Mouse (Mus musculus) spleen, adult 18-20 months (tissue): ENCODE measurements at regions not wholly inside any gene's neighbourhood (a gene's known extent, or its start where the extent isn't known, plus 50 kb on each side); places are given as distances from the start of the nearest gene placed in this dataset.

Experiments used
- DNase-seq, 2 experiments: peaks; one replicate each; pipeline ENCODE4 v3.0.0; 2022; ENCODE audit warnings: mixed read lengths in 2 of 2

- no peak for DNase-seq
Measured at GRCm38 (mm10) chr12:35607652-35608051, 72.8 kb upstream of the Ahr start.

GRCm38 (mm10) chr12:35603742-35604141, 68.9 kb upstream of the Ahr start:
- DNase-seq: no peak

GRCm38 (mm10) chr12:35602589-35602988, 67.8 kb upstream of the Ahr start:
- no peak for DNase-seq

GRCm38 (mm10) chr12:35598298-35598697, 63.5 kb upstream of the Ahr start:
- no peak for DNase-seq

- no peak for DNase-seq
Measured at GRCm38 (mm10) chr12:35592866-35593265, 58.0 kb upstream of the Ahr start.
